Mouse (Mus musculus) bone marrow, adult 2 months (tissue): ENCODE data around the gene Erc1.

Experiments
- CTCF ChIP-seq: fragments of 200-500 bp; IDR thresholded peaks from 2 replicates; pipeline ENCODE4 v1.5.1; 2011; ENCODE audit warnings: low read length, control low read depth; ENCODE audit not compliant: control insufficient read depth, insufficient read depth
- POLR2A ChIP-seq: fragments of 200-500 bp; IDR thresholded peaks from 2 replicates; pipeline ENCODE4 v1.6.1; 2011; ENCODE audit warnings: low read depth, mild to moderate bottlenecking, control low read depth, low read length, borderline replicate concordance; ENCODE audit not compliant: control insufficient read depth

DNA sequence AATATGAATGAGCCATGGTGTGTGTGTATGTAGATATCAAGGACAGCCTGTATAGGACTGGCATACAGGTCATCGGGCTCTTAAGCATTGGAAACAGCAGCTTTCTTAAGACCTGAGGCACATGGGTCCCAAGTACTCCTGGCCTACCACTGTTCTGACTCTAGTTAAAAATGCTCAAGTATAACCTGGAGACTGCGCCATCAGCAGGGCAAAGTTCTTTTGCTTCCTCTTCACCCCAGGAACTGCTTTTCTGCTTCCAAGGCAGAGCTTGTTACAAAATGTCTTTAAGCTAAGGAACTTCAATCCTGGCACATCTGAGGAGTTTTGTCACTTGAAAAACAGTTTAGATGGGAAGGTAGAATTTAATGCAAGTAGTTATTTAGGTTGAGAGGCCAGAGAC lies 189.5 kb downstream of the Erc1 start:
- TF ChIP-seq CTCF (no peak), POLR2A (no peak)
